Mouse (Mus musculus) v-Abl transformed pro-B cells (cell line): ENCODE results near the gene 4921511M17Rik.
"Not testable (repeated sequence)": the region's sequence is repeated elsewhere in the genome, so short reads cannot be mapped to it uniquely, and the experiment has no call there.

Source experiments
- in situ Hi-C, 2 experiments: fragments of 400-800 bp; cut with MboI; formaldehyde crosslinking; loops; one replicate each; pipeline ENCODE4 v1.15.1; 2025; ENCODE audit not compliant: unreplicated experiment in 2 of 2

Gene 4921511M17Rik

DNA sequence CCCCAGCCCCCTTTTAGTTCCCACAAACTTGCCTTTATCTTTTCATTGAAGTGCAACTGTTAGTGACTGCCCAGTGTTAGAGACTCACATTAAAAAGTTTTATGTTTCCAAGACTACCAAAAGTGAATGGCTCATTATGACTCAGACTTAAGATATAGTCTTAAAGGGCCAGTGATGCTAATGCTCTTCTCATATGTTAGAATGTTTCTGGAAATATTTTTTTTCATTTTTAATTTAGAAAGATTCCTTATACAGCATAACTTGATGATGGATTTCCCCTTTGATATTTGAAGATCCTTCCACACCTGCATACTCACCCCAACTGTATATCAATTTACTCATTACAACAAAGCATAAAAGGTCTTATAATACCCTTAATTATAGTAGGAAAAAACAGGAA, at the start of gene 4921511M17Rik:
4921511M17Rik (minus strand) TSS at position 101 of the 400 bp plus-strand sequence.
- in situ Hi-C loops = not testable (repeated sequence)

DNA sequence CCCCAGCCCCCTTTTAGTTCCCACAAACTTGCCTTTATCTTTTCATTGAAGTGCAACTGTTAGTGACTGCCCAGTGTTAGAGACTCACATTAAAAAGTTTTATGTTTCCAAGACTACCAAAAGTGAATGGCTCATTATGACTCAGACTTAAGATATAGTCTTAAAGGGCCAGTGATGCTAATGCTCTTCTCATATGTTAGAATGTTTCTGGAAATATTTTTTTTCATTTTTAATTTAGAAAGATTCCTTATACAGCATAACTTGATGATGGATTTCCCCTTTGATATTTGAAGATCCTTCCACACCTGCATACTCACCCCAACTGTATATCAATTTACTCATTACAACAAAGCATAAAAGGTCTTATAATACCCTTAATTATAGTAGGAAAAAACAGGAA, 21.3 kb upstream of the 4921511M17Rik start, which contains the start of gene Gm10057:
Gm10057 (minus strand) TSS at position 101 of the 400 bp plus-strand sequence.
- in situ Hi-C loops = not testable (repeated sequence)

DNA sequence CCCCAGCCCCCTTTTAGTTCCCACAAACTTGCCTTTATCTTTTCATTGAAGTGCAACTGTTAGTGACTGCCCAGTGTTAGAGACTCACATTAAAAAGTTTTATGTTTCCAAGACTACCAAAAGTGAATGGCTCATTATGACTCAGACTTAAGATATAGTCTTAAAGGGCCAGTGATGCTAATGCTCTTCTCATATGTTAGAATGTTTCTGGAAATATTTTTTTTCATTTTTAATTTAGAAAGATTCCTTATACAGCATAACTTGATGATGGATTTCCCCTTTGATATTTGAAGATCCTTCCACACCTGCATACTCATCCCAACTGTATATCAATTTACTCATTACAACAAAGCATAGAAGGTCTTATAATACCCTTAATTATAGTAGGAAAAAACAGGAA, 21.1 kb downstream of the 4921511M17Rik start, which contains the start of gene Samt1:
Samt1 (minus strand) TSS at position 101 of the 400 bp plus-strand sequence.
- in situ Hi-C loops = not testable (repeated sequence)

DNA sequence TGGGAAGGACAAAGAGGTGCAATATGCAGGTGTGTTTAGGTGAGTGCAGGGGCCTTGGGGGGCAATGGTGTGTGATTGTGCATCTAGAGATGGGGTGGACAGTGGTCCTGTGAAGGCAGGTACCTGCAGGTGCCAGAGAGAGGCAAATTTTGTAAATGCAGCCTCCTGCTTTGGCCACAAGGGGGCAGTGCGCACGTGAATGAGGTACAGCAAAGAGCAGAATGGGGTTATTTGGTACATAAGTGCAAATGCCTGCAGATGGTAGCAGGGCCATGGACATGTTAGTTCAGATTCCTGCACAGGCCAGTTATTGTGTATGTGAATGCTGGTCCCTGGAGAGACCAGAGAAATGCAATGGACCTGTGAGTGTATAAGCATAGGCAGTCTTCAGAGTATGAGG, 56.7 kb downstream of the 4921511M17Rik start:
- in situ Hi-C loops = loop anchor here (25.0 kb wide), 6 partner anchors 360 to 1135 kb away; partner anchors contain the start of genes 4930524N10Rik (in 2 of the 2), Magea3 (in 1 of the 2), Magea6 (in 1 of the 2) and Samt4 (in 1 of the 2)

DNA sequence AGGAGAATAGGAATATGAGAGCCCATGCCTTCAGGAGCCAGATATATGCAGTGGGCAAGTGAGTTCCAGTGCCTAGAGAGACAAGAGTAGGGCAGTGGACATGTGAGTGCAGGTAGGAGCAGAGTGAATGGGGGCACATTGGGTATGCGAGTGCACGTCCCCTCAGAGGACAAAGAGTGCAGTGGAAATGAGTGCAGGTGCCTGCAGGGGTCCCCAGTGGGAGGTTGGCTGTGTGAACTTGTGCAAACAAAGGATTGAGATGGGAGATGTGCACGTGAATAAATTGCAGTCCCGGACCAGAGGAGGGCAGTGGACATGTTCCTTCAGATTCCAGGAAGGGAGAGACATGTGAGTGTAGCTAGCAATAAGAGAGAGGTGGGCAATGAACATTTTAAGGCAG, 57.2 kb downstream of the 4921511M17Rik start:
- in situ Hi-C loops = loop anchor here (25.0 kb wide), 6 partner anchors 361 to 1136 kb away; partner anchors contain the start of genes 4930524N10Rik (in 2 of the 2), Magea3 (in 1 of the 2), Magea6 (in 1 of the 2) and Samt4 (in 1 of the 2)

- in situ Hi-C loops = loop anchor here in 1 of 2 experiments (25.0 kb wide), 2 partner anchors 1163 to 1338 kb away; partner anchors contain the start of gene Cldn34b2
These were observed 59.2 kb downstream of the 4921511M17Rik start for GRCm38 (mm10) chrX:153974450-153974849.
